Mouse (Mus musculus) spleen, postnatal 36 days (tissue): Measurements from ENCODE around the gene Slc13a1.
"Not testable (repeated sequence)": the region's sequence is repeated elsewhere in the genome, so short reads cannot be mapped to it uniquely, and the experiment has no call there.

Experiments used
- DNase-seq, 2 experiments: peaks; one replicate each; pipeline ENCODE4 v3.0.0; 2022; ENCODE audit warnings: low spot score in 2 of 2, mixed read lengths in 1 of 2

Gene Slc13a1

GRCm38 (mm10) chr6:24167734-24168327, at the start of gene Slc13a1:
Gene Slc13a1, minus strand, starts transcription at chr6:24168092.
- DNase-seq, result no peak

GRCm38 (mm10) chr6:24207866-24208265, 40.0 kb upstream of the Slc13a1 start:
- DNase-seq, result no peak

- no peak for DNase-seq
Measured at GRCm38 (mm10) chr6:24202226-24202625, 34.3 kb upstream of the Slc13a1 start.

- DNase-seq, result no peak
Measured at GRCm38 (mm10) chr6:24200644-24201484, 33.0 kb upstream of the Slc13a1 start.

- not testable (repeated sequence) for DNase-seq
Measured at GRCm38 (mm10) chr6:24197501-24198195, 29.8 kb upstream of the Slc13a1 start.

- DNase-seq, result not testable (repeated sequence)
Measured at GRCm38 (mm10) chr6:24196406-24196805, 28.5 kb upstream of the Slc13a1 start.

GRCm38 (mm10) chr6:24183439-24183838, 15.5 kb upstream of the Slc13a1 start:
- DNase-seq, result no peak

- DNase-seq, result no peak
Measured at GRCm38 (mm10) chr6:24175393-24175792, 7.5 kb upstream of the Slc13a1 start.

GRCm38 (mm10) chr6:24173951-24174350, 6.1 kb upstream of the Slc13a1 start:
- no peak for DNase-seq

- DNase-seq, result no peak
Measured at GRCm38 (mm10) chr6:24172736-24173135, 4.8 kb upstream of the Slc13a1 start.

- DNase-seq, result no peak
Measured at GRCm38 (mm10) chr6:24166772-24167171, 1.1 kb downstream of the Slc13a1 start.

- DNase-seq, result no peak
Measured at GRCm38 (mm10) chr6:24165249-24165648, 2.6 kb downstream of the Slc13a1 start.

- no peak for DNase-seq
Measured at GRCm38 (mm10) chr6:24159795-24160194, 8.1 kb downstream of the Slc13a1 start.

- DNase-seq, result no peak
Measured at GRCm38 (mm10) chr6:24154901-24155300, 13.0 kb downstream of the Slc13a1 start.

GRCm38 (mm10) chr6:24132951-24133350, 34.9 kb downstream of the Slc13a1 start:
- no peak for DNase-seq

GRCm38 (mm10) chr6:24122632-24123031, 45.3 kb downstream of the Slc13a1 start:
- no peak for DNase-seq

- DNase-seq, result no peak
Measured at GRCm38 (mm10) chr6:24111614-24112013, 56.3 kb downstream of the Slc13a1 start.

GRCm38 (mm10) chr6:24108471-24108870, 59.4 kb downstream of the Slc13a1 start:
- no peak for DNase-seq

- no peak for DNase-seq
Measured at GRCm38 (mm10) chr6:24106157-24106556, 61.7 kb downstream of the Slc13a1 start.

GRCm38 (mm10) chr6:24105681-24106080, 62.2 kb downstream of the Slc13a1 start:
- DNase-seq, result no peak

GRCm38 (mm10) chr6:24101281-24101680, 66.6 kb downstream of the Slc13a1 start:
- DNase-seq, result no peak

- no peak for DNase-seq
Measured at GRCm38 (mm10) chr6:24100705-24101104, 67.2 kb downstream of the Slc13a1 start.

- no peak for DNase-seq
Measured at GRCm38 (mm10) chr6:24097400-24097799, 70.5 kb downstream of the Slc13a1 start.
